Mouse (Mus musculus) embryo, embryonic 11 days (tissue): ENCODE data around the gene Bmp7.
A peak's percentile ranks its signal among the peaks of the same experiment; 100 is the strongest.

ENCODE experiments used
- DNase-seq: peaks from one replicate; pipeline ENCODE4 v3.0.0-alpha.2; 2015

Gene Bmp7

DNA sequence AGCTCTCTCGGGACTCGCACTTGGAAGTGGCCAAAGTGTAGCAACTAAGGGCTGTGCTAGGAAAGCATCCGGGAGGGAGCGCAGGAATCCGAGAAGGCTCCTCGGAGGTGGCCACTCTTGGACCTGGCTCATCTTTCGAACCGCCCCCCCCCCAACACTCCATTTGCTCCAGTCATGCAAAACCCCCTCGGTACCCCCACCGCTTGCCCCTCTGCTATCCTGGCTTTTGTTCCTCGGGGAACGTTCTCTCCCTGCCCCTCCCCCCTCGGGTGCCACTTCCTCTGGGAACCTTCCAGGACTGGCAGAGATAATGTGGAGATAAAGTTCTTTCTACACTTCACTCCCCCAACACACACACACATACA is 660 bp upstream of the Bmp7 start:
- DNase-seq = no peak

DNA sequence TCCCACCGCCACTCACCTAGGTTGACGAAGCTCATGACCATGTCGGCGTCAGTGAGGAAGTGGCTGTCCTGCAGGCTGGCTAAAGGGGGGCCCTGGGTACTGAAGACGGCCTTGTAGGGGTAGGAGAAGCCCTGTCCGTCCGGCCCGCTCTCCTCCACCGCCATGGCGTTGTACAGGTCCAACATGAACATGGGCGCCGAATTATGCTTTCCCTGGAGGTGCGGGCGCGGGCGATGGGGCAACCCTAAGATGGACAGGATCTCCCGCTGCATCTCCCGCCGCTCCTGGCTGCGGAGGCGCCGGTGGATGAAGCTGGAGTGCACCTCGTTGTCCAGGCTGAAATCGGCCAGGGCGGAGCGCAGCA is 500 bp downstream of the Bmp7 start:
- DNase-seq = no peak

- peak; percentile 74 for DNase-seq
Measured at GRCm38 (mm10) chr2:172938761-172939638, 1.1 kb downstream of the Bmp7 start.

DNA sequence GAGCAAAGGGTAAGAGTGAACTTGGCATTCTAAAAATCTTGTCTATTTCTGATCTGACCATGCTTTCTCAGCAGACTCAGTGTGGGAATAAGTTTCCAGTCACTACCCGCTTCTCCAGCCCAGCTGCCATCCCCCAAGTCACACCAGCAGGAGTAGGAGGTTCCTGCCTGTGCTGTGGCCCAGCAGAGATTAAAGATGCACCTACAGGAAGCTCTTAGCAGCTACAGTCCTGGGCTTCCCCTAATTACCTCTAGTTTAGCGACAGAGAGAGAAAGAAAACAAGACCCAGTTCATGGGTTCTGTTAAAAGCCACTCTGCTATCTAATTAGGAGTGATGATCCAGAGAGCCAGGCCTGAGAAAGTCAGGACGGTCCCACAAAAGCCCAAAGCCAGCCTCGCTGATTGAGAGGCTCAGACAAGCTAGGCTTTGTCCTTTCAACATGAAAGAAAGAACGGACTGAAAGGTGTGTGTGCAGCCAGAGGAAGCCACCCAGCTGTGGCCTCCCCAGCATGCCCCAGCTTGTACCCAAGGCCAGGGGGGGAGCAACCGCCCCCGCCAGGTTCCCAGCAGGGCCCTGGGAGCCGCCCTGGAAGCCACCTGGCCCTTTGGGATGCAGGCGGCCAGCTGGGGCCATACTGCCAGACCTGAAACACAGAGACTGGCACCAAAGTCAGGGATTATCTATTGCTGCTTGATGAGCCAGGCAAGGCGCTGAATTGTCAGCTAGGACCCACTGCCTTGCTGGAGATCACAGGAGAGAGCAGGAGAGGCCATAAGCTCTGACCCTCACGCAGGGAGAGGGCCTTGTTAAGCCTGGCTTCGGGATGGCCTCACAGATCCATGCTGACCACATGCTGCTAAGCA is 2.6 kb downstream of the Bmp7 start:
- peak; percentile 35 for DNase-seq

- no peak for DNase-seq
Measured at GRCm38 (mm10) chr2:172936844-172937243, 3.3 kb downstream of the Bmp7 start.

DNA sequence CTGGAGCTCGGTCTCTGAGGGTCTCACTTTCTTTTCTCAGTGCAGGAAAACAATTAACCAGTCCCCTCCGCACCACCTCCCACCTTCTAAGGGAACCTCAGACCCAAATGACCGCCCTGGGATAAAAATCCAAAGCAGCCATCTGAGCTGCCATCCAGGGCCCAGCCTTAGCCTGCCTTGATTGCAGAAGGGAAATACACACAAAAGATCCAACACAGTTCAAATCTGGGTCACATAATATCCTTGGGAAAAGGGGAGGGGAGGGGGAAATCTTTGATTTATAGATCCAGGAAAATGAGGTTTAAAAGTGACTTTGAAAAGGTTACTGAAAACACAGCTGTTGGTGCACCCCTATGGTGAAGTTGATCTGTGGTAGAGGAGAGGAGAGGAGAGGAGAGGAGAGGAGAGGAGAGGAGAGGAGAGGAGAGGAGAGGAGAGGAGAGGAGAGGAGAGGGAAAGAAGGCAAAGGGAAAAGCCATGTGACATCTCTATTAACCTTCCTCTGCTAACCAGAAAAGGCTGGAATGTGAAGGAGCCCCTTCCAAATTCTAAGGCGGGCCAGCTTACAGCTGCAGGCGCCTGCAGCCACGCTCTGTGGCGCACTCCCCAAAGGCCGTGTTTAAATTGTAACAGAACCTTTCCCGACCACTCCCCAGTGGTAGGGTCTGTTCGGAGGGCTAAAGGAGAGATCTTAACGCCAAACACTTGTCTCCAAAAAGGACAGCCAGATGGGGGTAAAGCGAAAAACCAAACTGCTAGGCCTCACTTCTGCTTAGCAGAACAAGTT is 4.2 kb downstream of the Bmp7 start:
- DNase-seq = peak; percentile 61

DNA sequence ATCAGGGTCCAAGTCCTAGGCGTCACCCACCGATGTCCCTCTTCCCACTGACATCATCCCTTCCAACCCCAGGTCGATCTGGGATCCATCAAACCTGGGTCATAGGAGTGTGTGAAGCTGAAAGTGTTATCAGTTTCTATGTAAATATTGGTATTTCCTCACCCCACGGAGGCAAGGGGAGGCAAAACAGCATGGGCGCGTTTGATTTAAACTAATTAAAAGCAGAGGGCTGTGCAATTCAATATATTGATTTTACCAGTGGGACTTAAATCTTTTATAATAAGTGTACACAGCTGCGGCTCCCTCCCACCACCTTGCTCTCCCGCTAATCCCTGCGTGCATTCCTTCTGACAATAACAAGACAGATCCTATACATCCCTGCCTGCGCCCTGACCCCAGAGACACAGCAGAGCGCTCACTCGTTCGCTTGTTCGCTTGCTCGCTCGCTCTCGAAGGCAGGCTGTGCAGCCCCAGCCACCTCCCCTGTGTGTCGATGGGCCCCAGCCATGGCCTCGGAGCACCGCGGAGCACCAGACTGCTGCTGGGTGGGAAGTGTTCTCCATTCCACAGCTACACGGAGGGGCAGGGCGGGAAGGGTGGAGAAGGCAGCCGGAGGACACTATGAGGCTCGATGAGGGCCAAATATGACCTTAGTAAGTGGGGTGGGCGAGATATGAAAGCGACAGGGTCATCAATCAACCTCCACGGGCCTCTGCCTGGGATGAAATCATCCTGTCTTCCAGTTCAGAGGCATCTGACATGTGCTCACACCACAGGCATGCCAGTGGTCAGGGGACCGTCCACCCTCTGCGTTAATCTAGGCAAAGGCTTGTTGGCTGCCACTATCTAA is 5.0 kb downstream of the Bmp7 start:
- peak; percentile 79 for DNase-seq

DNA sequence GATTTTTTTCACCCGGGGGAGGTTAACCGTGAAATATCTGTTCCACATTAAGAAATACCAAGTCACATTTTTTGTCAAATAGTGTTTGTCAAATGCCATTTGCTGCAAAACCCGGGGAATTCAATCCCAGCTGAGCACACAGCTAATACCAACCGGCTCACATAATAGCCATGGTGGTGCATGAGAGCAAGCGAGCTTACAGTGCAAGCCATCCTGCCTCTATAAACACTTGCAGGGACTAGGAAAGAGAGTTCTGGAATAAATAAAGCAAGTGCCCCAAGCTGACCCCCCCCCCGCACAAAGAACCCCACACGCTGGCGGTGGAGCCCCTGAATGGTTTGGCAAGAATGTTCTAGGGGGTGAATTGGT is 5.7 kb downstream of the Bmp7 start:
- no peak for DNase-seq

GRCm38 (mm10) chr2:172933631-172934419 is 6.3 kb downstream of the Bmp7 start:
- peak; percentile 84 for DNase-seq

- peak; percentile 38 for DNase-seq
Measured at GRCm38 (mm10) chr2:172931137-172931898, 8.8 kb downstream of the Bmp7 start.

- DNase-seq = no peak
Measured at GRCm38 (mm10) chr2:172929905-172930436, 10.2 kb downstream of the Bmp7 start.

- DNase-seq = no peak
Measured at GRCm38 (mm10) chr2:172927643-172928042, 12.5 kb downstream of the Bmp7 start.

GRCm38 (mm10) chr2:172926311-172926710 is 13.8 kb downstream of the Bmp7 start:
- no peak for DNase-seq

DNA sequence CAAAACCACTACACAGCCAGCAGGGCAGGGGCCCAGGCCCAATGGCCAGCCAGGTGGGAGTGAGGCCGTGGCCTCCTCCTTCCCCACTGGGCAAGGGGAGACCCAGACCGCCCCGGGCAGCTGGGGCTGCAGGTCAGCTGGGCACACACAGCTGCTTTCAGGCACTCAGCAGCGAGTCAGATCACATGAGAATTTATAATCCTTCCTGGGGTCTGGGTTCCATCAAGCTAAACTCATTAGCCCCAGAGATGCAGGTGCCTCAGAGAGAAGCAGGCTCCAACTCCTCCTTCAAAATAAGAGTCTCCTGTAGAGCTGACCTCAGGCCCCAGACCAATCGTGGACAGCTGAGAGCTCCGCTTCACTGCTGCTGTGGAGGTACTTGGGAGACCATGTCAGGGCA is 15.2 kb downstream of the Bmp7 start:
- peak; percentile 78 for DNase-seq

DNA sequence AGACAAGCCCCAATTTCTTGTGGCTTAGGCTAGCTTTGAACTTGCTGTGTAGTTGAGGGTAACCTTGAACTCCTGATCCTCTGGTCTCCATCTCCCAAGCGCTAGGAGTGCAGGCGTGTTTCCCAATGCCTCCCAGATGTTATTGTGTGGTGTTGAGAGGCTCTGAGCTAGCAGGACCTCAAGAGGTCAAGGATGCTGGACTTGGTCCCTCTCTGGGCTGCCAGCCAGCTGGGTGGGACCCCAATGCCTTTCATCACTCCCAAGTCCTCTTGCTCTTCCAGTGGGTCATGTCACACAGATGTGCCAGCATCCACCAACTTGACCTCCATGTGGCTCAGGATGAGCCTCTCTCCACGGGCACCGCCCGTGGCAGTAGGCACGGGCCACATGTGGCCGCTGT is 16.9 kb downstream of the Bmp7 start:
- DNase-seq = no peak

GRCm38 (mm10) chr2:172922597-172922996 is 17.5 kb downstream of the Bmp7 start:
- no peak for DNase-seq

GRCm38 (mm10) chr2:172914018-172914417 is 26.1 kb downstream of the Bmp7 start:
- DNase-seq = no peak

GRCm38 (mm10) chr2:172911715-172912114 is 28.4 kb downstream of the Bmp7 start:
- DNase-seq = no peak

GRCm38 (mm10) chr2:172911157-172911556 is 29.0 kb downstream of the Bmp7 start:
- no peak for DNase-seq

- no peak for DNase-seq
Measured at GRCm38 (mm10) chr2:172909463-172909862, 30.7 kb downstream of the Bmp7 start.
